Mouse (Mus musculus) ES-E14 (cell line): ENCODE measurements around the gene Eif2b5.

Experiments used
- CHD2 ChIP-seq: IDR thresholded peaks from 2 replicates; pipeline ENCODE4 v1.6.1; 2014; ENCODE audit warnings: mild to moderate bottlenecking, low read depth, low read length, inconsistent platforms
- MAFK ChIP-seq: IDR thresholded peaks from 2 replicates; pipeline ENCODE4 v1.6.1; 2014; ENCODE audit warnings: mild to moderate bottlenecking, low read depth, low read length, inconsistent platforms; ENCODE audit not compliant: insufficient read depth
- ZC3H11A ChIP-seq: IDR thresholded peaks from 2 replicates; pipeline ENCODE4 v1.6.1; 2012; ENCODE audit warnings: low read depth, mild to moderate bottlenecking, inconsistent platforms, low read length, borderline replicate concordance
- ZNF384 ChIP-seq: IDR thresholded peaks from 2 replicates; pipeline ENCODE4 v1.6.1; 2012; ENCODE audit warnings: low read depth, low read length, inconsistent platforms

- TF ChIP-seq ZC3H11A = no peak
- TF ChIP-seq ZNF384 = no peak
- TF ChIP-seq CHD2 = no peak
- TF ChIP-seq MAFK = no peak
Measured at GRCm38 (mm10) chr16:20456106-20456505, 42.5 kb upstream of the Eif2b5 start.
